Mouse (Mus musculus): Measurements from ENCODE around the gene Gm20388.

DNA sequence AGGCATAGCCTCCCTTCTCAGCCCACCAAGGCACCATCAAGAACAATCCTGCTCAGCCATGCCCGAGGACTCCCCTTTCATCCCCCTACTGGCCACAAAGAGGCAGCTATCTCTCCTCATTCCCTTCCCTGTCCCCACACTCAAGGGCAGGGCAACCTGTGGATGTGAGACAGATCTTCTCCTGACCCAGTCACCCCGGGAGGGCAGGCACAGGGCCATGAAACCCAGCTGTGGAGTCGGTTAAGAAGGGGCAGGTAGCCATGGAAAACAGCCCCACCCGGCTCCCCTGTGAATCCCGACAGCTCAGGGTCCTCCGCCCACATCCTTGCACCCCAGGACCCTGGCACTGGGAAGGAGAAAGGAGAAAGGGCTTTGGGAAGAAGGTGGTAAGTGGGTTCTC is 1526.9 kb downstream of the Gm20388 start:
- no peak for TF ChIP-seq POLR2A (IDR thresholded peaks at IDR 0.05; ENCODE audit: borderline replicate concordance, insufficient read depth, low read length)
- TF ChIP-seq CTCF (IDR thresholded peaks at IDR 0.05; ENCODE audit: borderline replicate concordance, insufficient read depth, low read depth, low read length) = no peak
